Mouse (Mus musculus) layer of hippocampus, adult 8-10 months (tissue): ENCODE results near the gene Mapre1. TPM values are rescaled to one million over a fixed set of nuclear protein-coding genes. Genes with fewer than 3 reads are reported as not detected.
"Not testable (repeated sequence)": the region's sequence is repeated elsewhere in the genome, so short reads cannot be mapped to it uniquely, and the experiment has no call there.

Experiments used
- DNase-seq, 2 experiments: peaks; one replicate each; pipeline ENCODE4 v3.0.0; 2022; ENCODE audit warnings: low spot score in 2 of 2
- total RNA-seq, 4 experiments: library from RNA; stranded (reverse); gene quantifications; 2 replicates each; pipeline ENCODE4 v1.2.4; 2022

The Mapre1 gene
- 10 to 100 TPM; 71.8 to 84.9 (median 76.6) TPM for total RNA-seq

DNA sequence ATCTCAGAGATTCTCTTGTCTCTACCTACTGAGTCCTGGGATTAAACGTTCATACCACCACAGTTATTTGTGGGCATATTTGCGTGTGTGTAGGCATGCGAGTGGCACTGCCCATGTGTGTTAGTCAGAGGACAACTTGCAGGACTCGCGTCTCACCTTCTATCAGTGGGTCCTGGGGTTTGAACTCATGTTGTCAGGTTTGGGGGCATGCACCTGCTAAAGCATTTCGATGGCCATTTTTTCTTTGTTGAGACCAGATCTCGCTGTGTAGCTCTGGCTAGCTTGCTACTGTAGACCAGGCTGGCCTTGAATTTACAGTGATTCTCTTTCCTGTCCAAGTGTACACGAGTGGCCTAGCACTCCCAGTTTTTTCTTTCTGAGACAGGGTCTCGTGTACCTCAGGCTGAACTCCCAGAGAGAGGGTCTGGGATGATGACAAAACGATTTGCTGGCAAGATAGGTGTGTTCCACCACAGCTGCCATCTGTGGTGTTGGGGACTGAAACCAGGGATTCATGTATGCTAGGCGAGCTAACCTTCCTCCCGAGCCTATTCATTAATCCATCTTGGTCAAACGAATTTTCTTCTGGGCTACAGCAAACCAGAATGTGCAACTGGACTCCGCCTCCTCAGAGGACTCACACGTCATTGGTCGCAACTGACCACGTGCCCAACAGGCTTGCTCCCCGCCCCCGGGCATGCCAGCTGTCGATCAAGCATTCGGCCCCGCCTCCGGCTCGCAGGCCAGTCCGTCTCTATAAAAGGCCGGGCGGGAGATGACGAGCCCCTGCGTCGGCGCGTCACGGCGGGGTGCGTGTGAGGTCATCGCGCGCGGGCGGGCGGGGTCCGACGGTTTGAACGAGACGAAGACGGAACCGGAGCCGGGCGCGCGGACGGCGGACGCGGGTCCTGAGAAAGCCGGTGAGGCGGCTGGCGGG is at the start of gene Mapre1:
Gene Mapre1, plus strand, starts transcription at position 775 of the 937 bp plus-strand sequence.
- peak; percentile 99 for DNase-seq

DNA sequence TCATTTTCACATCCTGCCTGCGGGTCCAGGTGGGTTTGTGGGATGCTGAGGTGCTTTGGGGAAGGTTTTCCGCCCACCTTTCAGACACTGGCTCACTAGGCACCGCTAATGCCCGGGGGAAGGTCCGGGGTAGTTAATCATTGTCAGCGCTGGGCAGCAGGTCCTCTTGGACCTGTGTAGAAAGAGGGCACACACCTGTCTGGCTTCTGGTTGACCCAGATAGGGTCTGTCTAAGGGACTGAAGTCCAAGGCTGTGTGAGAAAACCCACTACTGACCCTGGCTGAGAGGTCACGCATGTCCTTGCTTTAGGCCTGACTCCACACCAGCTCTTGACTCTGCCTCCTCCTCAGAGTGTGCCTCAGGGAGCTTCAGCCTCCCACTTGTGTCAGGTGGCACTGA is 47.7 kb upstream of the Mapre1 start:
- not testable (repeated sequence) for DNase-seq

DNA sequence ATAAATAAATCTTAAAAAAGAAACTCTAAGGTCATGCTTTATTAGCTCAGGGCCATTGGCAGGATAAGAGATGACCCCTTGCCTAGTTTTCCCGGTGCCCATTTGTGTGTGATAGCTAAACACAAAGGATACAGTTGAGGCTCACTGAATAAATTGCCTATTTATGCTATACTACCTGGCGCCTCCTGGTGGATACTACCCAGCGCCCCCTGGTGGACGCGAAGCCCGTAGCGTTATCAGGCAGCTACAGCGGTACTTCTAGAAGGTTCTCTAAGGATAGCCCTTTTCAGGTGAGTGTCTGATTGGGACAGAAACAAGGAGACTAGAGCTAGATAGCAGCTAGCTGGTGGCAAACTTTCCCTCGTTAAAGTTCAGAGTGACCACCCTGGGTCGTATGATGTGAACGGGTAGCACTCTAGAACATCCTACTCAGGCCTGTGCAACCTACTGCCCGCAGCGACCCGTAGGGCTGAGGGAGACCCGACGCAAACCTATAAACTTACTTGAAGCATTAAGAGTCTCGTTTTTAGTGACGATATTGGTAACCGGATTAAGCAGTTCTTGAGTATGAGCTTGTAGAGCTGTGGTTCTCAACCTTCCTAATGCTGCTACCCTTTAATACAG is 46.5 kb upstream of the Mapre1 start:
- peak in 1 of 2 experiments; percentile 14 for DNase-seq

DNA sequence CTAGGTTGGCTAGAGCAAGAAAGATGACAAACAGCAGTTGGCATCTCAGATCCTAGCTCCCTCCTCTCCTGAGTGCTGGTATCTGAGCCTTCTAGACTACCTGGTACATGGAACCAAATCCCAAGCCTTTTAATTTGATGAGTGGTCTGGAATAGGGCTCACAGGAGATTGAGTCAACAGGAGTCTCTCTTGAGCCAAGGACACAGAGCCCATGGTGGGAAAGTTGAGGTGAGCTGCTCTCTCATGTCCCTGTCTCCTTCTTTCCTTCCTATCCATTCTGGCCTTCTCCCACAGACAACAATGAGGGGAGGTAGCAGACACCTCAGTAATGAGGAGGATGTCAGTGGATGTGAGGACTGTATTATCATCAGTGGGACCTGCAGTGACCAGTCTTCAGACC is 44.7 kb upstream of the Mapre1 start, which contains the start of gene Dnmt3c:
Gene Dnmt3c, plus strand, starts transcription at position 301 of the 400 bp plus-strand sequence.
- no peak for DNase-seq

DNA sequence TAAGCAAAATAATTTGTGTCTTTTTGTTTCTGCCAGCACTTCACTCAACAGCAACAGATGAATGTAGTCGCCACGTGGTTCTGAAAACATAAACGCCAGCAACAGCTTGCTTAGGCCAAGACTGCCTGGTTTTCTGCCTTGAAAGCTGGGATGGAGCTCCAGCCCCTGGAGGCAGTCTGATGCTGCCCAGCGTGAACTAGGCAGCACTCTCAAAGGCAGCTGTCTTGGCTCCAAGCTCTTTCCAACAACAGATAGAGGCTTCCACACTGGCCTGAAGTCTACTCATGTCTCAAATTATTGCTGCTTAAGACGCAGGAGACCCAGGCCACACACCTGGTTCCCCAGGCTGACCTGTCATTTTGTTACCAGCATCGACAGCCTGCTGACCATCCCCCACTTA is 37.7 kb upstream of the Mapre1 start:
- no peak for DNase-seq

DNA sequence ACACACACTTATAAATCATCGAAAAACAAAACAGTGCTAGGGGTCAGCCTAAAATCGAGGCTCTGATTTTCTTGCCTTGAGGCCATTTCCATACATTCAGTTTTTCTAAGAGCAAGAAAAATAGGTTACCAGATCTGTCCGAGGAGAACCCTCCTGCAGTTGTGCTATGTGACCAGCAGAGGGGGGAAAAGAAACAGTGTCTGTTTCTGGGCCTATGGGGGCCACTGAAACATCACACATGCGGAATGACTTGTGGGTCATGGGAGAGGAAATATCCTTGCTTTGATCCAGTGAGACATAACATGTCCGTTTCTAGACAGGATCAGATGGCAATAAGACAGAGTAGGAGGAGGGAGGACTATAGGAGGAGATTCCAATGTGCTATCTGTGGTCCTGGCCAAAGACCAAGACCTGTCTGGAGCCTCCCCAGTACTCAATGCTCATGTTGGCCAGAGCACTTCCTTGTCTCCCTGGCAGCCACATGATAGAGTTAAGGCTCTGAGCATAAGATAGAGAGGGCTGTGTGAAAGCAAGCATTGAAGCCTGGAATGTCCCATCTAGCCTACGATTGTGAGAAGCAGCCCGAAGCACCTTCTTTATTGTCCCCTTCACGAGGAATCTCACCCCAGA is 30.3 kb upstream of the Mapre1 start:
- peak in 1 of 2 experiments; percentile 8 for DNase-seq

DNA sequence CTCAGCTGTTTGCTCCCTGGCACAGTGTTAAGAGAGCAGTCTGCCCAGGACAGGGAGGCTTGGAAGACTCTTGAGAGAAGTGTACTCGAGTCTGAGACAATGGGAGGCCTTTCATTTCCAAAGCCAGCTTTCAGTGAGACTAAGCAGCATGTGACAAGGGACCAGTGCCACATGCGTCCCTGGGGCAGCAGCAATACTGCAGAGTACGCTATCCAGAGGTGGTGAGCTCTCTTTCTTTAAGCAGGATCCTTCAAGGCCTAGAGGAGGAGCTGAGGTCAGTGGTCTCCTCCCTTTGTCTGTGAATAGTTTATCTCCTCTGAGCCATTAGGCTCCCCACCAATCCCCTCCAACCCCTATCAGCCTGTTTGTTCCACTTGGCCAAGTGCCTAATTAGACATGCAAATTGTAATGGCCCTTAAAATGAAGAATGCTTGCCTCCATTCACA is 28.4 kb upstream of the Mapre1 start:
- DNase-seq: peak; percentile 40 to 46

DNA sequence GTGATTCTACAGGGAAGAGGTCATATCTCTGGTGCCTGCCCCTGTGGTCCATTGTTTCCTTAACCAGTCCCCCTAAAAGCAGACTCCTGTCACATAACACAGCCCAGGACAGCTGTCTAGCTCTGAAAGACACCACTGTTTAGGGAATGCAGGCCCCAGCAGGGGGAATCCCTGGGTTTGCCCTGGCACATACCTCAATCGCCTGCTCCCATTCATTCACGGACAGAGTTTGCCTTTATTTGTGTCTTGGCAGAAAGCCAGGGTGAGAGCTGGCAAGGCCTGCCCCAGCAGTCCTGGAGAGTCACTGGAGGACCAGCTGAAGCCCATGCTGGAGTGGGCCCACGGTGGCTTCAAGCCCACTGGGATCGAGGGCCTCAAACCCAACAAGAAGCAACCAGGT is 27.8 kb upstream of the Mapre1 start:
- peak; percentile 69 to 86 for DNase-seq

DNA sequence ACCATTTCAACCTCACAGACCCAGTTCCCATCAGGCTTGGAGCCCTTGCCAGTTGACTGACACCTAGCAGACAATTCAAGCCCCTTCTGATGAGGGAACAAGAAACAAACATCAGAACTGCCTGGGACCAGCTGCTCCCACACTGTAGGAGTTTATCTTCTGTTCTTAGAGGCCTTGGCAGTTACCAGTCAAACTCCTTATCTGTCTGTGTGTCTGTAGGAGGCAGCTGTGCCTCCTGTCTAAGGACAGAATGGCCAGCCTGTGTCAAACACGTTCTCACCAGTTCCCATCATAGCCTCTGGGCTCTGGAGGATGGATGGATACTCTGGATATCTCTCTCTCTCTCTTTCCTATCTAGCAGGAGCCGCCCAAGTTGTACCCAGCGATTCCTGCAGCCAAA is 23.2 kb upstream of the Mapre1 start:
- not testable (repeated sequence) for DNase-seq

DNA sequence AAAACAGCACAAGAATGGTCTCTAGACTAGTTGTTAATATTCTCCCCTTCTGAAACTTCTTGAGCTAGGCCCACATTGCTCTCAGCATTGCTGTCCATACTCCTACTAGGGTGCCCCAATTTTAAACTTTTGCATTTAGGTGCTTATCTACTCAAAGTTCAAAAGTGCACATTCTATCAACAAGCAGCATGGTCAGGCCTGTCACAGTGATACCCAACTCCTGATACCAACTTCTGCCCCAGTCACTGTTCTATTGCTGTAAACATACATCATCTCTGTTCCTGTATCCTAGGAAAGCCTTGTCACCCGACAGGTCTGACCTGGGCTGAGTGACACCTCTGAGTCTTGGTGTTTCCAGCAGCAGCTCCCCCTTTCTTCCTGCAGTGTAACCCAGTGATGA is 18.0 kb upstream of the Mapre1 start:
- DNase-seq: no peak

DNA sequence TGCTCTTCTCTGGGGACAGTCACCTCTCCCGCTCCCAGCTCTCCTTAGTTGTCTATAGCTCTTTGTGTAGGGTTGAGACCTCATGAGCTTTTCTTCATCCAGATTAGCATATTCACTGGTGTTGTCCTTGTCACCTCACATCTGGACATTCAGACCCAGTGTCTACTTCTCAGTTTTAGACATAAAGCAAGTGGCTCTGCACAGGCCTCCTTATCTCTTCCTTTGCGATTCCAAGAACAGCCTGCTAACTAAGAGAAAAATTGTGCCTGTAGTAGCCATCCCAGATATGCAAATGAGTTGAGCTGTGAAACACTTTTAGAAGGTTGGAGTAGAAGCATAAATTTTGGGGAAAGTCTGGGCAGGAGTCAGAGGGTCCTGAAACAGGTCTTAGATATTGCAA is 16.6 kb upstream of the Mapre1 start:
- DNase-seq: no peak

DNA sequence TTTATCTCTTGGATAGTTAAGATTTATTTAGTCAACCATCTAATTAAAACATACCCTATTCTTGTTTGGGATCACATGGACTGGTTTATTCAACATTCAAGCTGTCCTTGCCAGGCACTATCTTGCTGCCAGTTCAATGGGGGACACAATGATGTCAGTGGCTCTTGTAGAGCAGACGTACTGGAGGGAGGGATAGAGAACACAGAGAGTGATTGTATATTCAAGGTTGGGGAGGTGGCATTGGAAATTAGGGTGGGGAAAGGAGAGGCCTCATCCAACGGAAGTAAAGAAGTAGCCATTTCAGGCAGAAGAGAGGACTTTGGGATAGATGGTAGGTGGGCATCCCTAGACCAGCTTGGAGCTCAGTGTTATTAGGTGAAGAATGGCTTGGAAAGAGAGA is 16.2 kb upstream of the Mapre1 start:
- no peak for DNase-seq

DNA sequence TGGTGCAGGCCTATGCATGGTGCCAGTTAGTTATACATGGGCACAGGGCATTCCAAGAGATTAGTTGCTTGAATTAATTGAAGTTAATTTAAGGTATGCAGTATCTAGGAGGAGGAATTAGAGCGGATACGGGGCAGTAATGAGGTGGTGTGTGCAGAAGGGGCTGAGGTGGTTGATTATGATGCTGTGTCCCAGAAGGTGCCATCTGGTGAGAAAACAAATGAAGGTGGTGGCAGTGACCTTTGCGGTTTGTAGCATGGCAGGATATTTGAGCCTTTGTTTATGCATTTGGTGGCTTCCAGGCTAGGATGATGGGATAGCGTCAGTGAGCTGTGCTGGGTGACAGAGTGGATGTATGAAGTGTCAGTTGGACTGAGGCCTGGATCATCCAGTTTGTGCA is 15.8 kb upstream of the Mapre1 start:
- no peak for DNase-seq

DNA sequence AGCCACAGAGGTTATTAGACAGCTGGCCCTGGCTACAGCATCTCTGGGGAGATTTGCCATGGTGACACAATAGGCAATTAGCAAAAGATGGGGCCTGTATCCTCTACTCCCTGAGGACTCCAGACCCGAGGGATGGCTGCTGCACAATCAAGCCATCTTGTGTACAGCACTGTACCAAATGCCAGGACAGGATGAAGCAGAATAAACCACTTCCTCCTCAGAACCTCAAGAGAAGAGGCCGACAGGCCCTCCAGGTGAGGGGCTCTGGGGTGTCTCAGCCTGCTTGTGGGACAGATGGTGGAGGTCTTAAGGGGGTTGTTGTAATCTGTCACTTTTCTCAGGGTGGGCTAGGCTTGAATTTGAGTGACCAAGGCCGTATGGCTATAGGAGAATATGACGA is 7.0 kb upstream of the Mapre1 start:
- no peak for DNase-seq

DNA sequence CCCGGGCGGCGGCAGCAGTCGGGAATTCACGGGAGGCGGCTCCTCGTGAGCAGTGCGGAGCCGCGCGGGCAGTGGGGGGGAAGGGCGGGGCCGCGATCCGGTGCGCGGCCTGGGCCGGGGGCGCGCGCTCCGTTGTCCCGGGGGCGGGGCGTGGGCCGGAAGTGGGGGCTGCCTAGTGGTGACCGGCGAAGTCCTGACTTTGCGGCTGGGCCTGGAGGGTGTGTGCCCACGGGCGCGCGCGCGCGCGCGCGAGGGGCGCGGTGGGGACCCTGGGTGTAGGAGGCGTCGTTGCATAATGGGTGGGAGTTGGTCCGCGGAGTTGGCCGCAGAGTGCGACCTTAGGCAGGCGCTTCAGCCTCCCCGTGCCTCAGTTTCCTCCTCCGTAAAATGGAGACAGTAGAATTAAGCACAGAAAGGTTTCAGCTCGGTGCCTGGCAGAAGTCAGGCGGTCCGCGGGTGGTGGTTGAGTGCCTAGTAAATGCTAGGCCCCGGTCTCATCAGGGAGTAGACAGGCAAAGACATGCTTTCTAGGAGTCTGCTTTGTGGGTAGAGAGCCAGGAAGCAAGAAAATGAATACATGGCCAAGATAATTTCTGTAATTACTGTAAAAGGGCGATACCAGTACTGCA is 477 bp downstream of the Mapre1 start:
- DNase-seq: peak in 1 of 2 experiments; percentile 26

DNA sequence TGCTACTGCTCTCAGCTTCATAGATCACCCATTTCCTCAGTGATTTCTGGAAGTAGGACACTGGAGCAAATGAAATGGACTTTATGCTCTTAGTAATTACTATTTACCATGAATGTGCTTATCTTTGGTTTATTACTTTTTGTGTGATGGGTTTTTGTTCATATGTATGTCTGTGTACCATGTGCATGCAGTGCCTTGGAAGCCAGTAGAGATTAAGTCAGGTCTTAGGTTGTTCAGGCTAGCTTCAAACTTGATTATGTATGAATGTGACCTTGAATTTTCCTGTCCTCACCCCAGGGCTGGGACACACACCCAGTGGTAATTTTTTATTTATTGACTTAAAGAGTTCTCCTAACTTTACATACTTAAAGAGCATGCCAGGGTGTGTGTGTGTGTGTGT is 6.9 kb downstream of the Mapre1 start:
- no peak for DNase-seq

DNA sequence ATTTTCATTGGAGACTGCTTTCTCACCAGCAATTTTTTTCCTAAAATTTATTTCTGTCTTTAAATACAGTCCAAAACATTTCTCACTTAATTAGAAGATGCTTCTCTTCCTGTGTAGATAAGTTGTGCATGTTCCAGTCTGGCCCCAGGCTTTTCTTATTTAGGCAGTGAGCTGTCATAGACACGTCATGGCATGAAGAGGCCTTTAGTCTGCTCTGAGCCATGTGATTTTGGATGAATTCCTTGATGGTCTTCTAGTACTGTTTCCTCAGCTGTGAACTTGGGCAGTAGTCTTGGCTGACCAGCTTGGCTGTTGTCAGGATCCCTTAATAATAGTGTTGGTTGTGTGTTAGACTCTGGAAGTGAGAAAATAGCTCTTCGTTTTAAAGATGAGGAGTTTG is 9.3 kb downstream of the Mapre1 start:
- no peak for DNase-seq

DNA sequence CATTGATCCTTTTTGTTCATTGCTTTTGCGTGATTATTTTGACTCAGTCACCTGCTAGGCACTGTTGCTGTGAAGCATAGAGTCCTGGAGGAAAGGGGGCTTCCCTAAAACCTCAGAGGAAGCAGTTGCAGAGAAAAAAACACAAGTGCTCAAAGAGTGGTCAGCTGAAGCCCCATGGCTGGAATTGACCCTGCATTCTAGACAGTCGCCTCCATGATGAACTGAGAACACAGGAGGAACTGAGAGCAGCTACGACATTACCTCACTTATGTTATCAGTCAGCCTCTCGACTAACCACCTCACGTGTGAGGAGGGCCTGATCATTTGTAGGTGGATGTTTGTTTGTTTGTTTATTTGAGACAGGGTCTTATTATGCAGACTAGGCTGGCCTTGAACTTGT is 21.0 kb downstream of the Mapre1 start:
- DNase-seq: no peak

DNA sequence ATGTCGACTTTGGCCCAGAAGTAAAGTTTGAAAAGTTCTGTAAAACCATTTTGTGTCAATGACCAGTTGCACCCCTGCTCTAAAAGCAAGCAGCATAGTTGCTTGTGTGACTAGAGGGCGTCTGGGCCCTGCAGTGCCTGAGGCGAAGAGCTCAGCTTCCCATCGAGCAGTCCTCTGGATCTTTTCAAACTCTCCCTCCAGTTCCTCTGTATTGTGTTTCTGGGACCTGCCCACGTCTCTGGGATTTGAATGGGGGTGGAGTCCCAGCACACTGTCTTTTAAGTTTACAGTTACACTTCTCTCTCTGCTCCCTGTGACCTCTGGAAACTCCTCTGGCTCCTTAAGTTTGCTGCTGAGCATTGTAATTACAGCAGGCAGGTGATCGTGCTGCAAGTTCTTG is 26.4 kb downstream of the Mapre1 start:
- no peak for DNase-seq

DNA sequence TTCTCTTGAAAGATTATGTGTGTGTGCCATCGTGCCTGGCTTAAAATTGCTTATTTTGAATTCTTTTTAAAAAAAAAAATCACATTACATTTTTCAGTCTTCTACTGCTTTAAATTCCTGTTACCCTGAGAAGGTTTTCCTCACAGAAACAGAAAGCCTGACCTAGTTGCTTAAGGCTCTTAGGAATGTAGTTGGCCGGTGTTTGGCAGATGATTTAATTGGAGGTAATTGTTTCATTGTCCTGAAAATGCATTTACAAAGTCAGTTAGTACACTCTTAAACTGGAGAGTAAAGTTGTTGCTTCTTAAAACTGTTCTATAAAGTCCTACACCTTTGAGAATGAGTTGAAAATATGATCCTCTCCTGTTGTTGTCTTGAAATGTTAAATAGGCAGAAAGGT is 27.8 kb downstream of the Mapre1 start:
- no peak for DNase-seq

DNA sequence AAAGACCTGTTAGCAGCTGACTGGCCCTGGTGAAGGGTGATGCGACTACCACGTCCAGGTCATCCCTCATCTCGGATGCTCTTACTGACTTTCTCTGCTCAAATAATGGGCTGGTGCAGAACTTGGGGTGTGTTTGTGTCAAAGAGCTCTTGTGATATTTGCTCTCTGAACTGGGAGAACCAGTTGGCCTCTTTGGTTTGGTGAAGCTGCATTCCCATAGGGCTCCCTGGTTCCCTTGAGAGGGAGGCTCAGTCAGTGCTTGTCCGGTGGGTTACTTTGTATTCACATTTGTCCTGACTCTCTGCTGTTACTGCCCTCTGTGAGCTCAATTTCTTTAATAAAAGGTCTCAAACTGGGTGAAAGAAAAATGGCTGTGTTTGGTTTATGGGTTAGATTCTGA is 31.9 kb downstream of the Mapre1 start:
- no peak for DNase-seq

DNA sequence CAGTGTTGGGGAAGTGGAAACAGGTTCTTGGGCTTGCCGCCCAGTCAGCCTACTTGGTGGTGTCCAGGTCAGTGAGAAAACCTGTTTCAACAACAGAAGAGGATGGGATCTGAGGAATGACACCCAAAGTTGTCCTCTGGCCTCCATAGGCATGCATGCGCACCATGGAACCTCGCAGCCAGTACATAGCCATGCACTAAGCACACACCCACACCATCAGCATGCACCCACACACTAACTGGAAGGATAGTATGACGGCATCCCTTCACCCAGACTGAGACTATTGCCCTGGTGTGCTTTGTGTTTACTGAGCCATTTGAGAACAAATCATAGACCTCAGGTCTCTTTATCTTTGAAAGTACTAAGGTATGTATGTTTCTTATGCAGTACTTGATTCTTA is 34.4 kb downstream of the Mapre1 start:
- DNase-seq: no peak
